Mouse (Mus musculus) cerebellum, adult 2 months (tissue): ENCODE measurements at regions not wholly inside any gene's neighbourhood (a gene's known extent, or its start where the extent isn't known, plus 50 kb on each side); places are given as distances from the start of the nearest gene placed in this dataset.

Experiments
- CTCF ChIP-seq: fragments of 200-500 bp; IDR thresholded peaks from 2 replicates; pipeline ENCODE4 v1.5.1; 2011; ENCODE audit warnings: low read depth, mild to moderate bottlenecking, control low read depth, low read length, moderate library complexity, borderline replicate concordance; ENCODE audit not compliant: insufficient read depth
- POLR2A ChIP-seq: fragments of 200-500 bp; IDR thresholded peaks from 2 replicates; pipeline ENCODE4 v1.6.1; 2011; ENCODE audit warnings: low read length, control low read depth, borderline replicate concordance; ENCODE audit not compliant: insufficient read depth

GRCm38 (mm10) chr10:85243556-85243955, 58.7 kb upstream of the Cry1 start:
- no peak for TF ChIP-seq CTCF
- no peak for TF ChIP-seq POLR2A
